Mouse (Mus musculus) small intestine, adult 2 months (tissue): ENCODE data around the gene Rhot1.

Experiments
- CTCF ChIP-seq: fragments of 200-500 bp; IDR thresholded peaks from 2 replicates; pipeline ENCODE4 v1.5.1; 2012; ENCODE audit warnings: low read depth, mild to moderate bottlenecking, control low read depth, inconsistent platforms, low read length, moderate library complexity, mixed read lengths; ENCODE audit not compliant: insufficient replicate concordance, insufficient read length; ENCODE audit errors: extremely low read depth
- POLR2A ChIP-seq: fragments of 200-500 bp; IDR thresholded peaks from 2 replicates; pipeline ENCODE4 v1.6.1; 2012; ENCODE audit warnings: low read depth, mild to moderate bottlenecking, control low read depth, inconsistent platforms, low read length, moderate library complexity

GRCm38 (mm10) chr11:80303746-80304145 is 94.9 kb downstream of the Rhot1 start:
- TF ChIP-seq CTCF (peak; percentile 9; the same call in 1 of the 2 replicates), POLR2A (no peak)
